Mouse (Mus musculus) activated CD4-positive, CD25-positive, alpha-beta regulatory T cell, adult 9 weeks (primary cell): ENCODE results near the gene AK157302. TPM values are rescaled to one million over a fixed set of nuclear protein-coding genes. Genes with fewer than 3 reads are reported as not detected.

Source experiments
- polyA plus RNA-seq: library from polyadenylated mRNA; unstranded; fragments of 100-300 nt; shearing (Covaris generic); gene quantifications from one replicate; pipeline ENCODE4 v1.2.1, GENCODE M21; 2017

Gene AK157302
- polyA plus RNA-seq = not detected

GRCm38 (mm10) chr13:21495080-21495479, at the start of gene AK157302:
TSS of gene AK157302 (plus strand) at chr13:21495223.

GRCm38 (mm10) chr13:21453449-21453848, 41.6 kb upstream of the AK157302 start, which contains the start of gene Zscan26:
TSS of gene Zscan26 (minus strand) at chr13:21453730.

GRCm38 (mm10) chr13:21468061-21469019, 26.7 kb upstream of the AK157302 start, which contains the start of gene Nkapl:
TSS of gene Nkapl (minus strand) at chr13:21468509.

GRCm38 (mm10) chr13:21478759-21479670, 16.0 kb upstream of the AK157302 start, which contains the start of the genes Zkscan4 and Gm10065:
TSS of gene Zkscan4 (plus strand) at chr13:21478907.
TSS of gene Gm10065 (minus strand) at chr13:21479441.

GRCm38 (mm10) chr13:21501182-21501581, 6.2 kb downstream of the AK157302 start, which contains the start of gene Gm11273:
TSS of gene Gm11273 (minus strand) at chr13:21501418.

GRCm38 (mm10) chr13:21530781-21531201, 35.8 kb downstream of the AK157302 start, which contains the start of gene Zkscan8:
TSS of gene Zkscan8 (minus strand) at chr13:21531120.

GRCm38 (mm10) chr13:21542708-21543107, 47.7 kb downstream of the AK157302 start, which contains the start of gene Olfr1366:
TSS of gene Olfr1366 (minus strand) at chr13:21542808.

Other genes starting within 250 kb of the AK157302 start
- not detected for gene Gpx5, start 202.5 kb upstream of the AK157302 start, polyA plus RNA-seq
- not detected for gene Gpx6, start 183.1 kb upstream of the AK157302 start, polyA plus RNA-seq
- not detected for gene Olfr1367, start 148.3 kb upstream of the AK157302 start, polyA plus RNA-seq
- gene Zscan12, start 132.4 kb upstream of the AK157302 start, polyA plus RNA-seq = 12.6 TPM
- 77.3 TPM for gene Zkscan3, start 92.5 kb upstream of the AK157302 start, polyA plus RNA-seq
- gene Pgbd1, start 54.2 kb upstream of the AK157302 start, polyA plus RNA-seq = 0.72 TPM
- 10.4 TPM for gene Zscan26, start 41.5 kb upstream of the AK157302 start, polyA plus RNA-seq
- gene Nkapl, start 26.7 kb upstream of the AK157302 start, polyA plus RNA-seq = not detected
- not detected for gene Zkscan4, start 16.3 kb upstream of the AK157302 start, polyA plus RNA-seq
- gene Gm10065, start 15.8 kb upstream of the AK157302 start, polyA plus RNA-seq = not detected
- gene Gm11273, start 6.2 kb downstream of the AK157302 start, polyA plus RNA-seq = 14.1 TPM
- 9.4 TPM for gene Zkscan8, start 35.9 kb downstream of the AK157302 start, polyA plus RNA-seq
- gene Olfr1366, start 47.6 kb downstream of the AK157302 start, polyA plus RNA-seq = not detected
- gene Olfr1535, start 64.7 kb downstream of the AK157302 start, polyA plus RNA-seq = not detected
- not detected for gene Olfr1364, start 86.5 kb downstream of the AK157302 start, polyA plus RNA-seq
- not detected for gene Olfr1362, start 118.8 kb downstream of the AK157302 start, polyA plus RNA-seq
- gene Olfr11, start 147.3 kb downstream of the AK157302 start, polyA plus RNA-seq = not detected
- gene Olfr1361, start 168.2 kb downstream of the AK157302 start, polyA plus RNA-seq = not detected
- gene Olfr1360, start 182.2 kb downstream of the AK157302 start, polyA plus RNA-seq = not detected
- not detected for gene Olfr1359, start 202.9 kb downstream of the AK157302 start, polyA plus RNA-seq
- not detected for gene Hist1h2bl, start 220.9 kb downstream of the AK157302 start, polyA plus RNA-seq
- gene Hist1h2ai, start 221.2 kb downstream of the AK157302 start, polyA plus RNA-seq = not detected
- gene Hist1h3h, start 222.4 kb downstream of the AK157302 start, polyA plus RNA-seq = not detected
- 0.72 TPM for gene Hist1h2bm, start 226.8 kb downstream of the AK157302 start, polyA plus RNA-seq
- 0.42 TPM for gene Hist1h4j, start 239.8 kb downstream of the AK157302 start, polyA plus RNA-seq